Mouse (Mus musculus): Measurements from ENCODE around the gene Gm33543. TPM values are rescaled to one million over a fixed set of nuclear protein-coding genes. Genes with fewer than 3 reads are reported as not detected.

Gm33543 gene
- polyA plus RNA-seq, 1 experiment from 2014 or later, result not detected

Other genes with a start within 250 kb of the Gm33543 start
- gene Anapc15-ps, start 169.5 kb downstream of the Gm33543 start, polyA plus RNA-seq (2015; fragmentation: Nextera tagmentation; extraction: Ambion mirVana), result 0.40 TPM in 1 of 2 replicates, not detected in the other
- 22.1 and 22.6 TPM in 2 replicates for gene Eea1, start 97.7 kb upstream of the Gm33543 start, polyA plus RNA-seq (2015; fragmentation: Nextera tagmentation; extraction: Ambion mirVana)

Measured in stomach, embryonic 15.5 days (tissue).